Mouse (Mus musculus) CH12.LX (cell line): Measurements from ENCODE around the gene Dgkd. TPM values are rescaled to one million over a fixed set of nuclear protein-coding genes. Genes with fewer than 3 reads are reported as not detected.

ENCODE experiments used
- DNase-seq: peaks from one replicate; pipeline ENCODE4 v3.0.0-alpha.2; 2013; ENCODE audit errors: extremely low read depth
- H3K27ac ChIP-seq: 2 replicates; pipeline ENCODE4 v1.5.1; 2012; ENCODE audit warnings: low read depth, mild to moderate bottlenecking, control low read depth, moderate library complexity; ENCODE audit not compliant: insufficient read depth
- H3K27me3 ChIP-seq: replicated peaks from 2 replicates; pipeline ENCODE3; 2012; ENCODE audit warnings: inconsistent platforms
- H3K36me3 ChIP-seq, 2 experiments: replicated peaks in 1 of 2; 2 replicates each; pipeline versions ENCODE3 to v1.6.1; 2012; ENCODE audit warnings: inconsistent platforms in 1 of 2, low read length in 1 of 2, mild to moderate bottlenecking in 1 of 2, mixed read lengths in 1 of 2, moderate library complexity in 1 of 2; ENCODE audit not compliant: control insufficient read depth in 1 of 2, insufficient read depth in 1 of 2
- H3K4me1 ChIP-seq, 2 experiments: 2 replicates each; pipeline ENCODE4 v1.6.1; 2012; ENCODE audit warnings: inconsistent platforms in 1 of 2, moderate library complexity in 1 of 2; ENCODE audit not compliant: insufficient read depth in 2 of 2, control insufficient read depth in 1 of 2
- H3K4me2 ChIP-seq: 2 replicates; pipeline ENCODE4 v1.6.1; 2012; ENCODE audit warnings: low read depth, mild to moderate bottlenecking, control low read depth; ENCODE audit not compliant: poor library complexity, insufficient read depth, severe bottlenecking
- H3K4me3 ChIP-seq, 3 experiments: fragments of 150-350 bp in 1 of 3; sonication (generic) in 1 of 3; replicated peaks in 1 of 3; 2 replicates each; pipeline versions ENCODE3 to v1.5.1; 2011 to 2012; ENCODE audit warnings: low read depth in 2 of 3, low read length in 2 of 3, mild to moderate bottlenecking in 2 of 3, moderate library complexity in 2 of 3, control low read depth in 1 of 3, improper control_type of control experiment in 1 of 3, inconsistent platforms in 1 of 3, mixed read lengths in 1 of 3; ENCODE audit not compliant: poor library complexity in 1 of 3
- H3K79me2 ChIP-seq: replicated peaks from 2 replicates; pipeline ENCODE4 v1.6.1; 2012; ENCODE audit warnings: mild to moderate bottlenecking, moderate library complexity; ENCODE audit not compliant: control insufficient read depth, poor library complexity, insufficient read depth, severe bottlenecking; ENCODE audit errors: extremely low read depth
- H3K9ac ChIP-seq: 2 replicates; pipeline ENCODE4 v1.6.1; 2012; ENCODE audit warnings: low read depth, mild to moderate bottlenecking, control low read depth, moderate library complexity; ENCODE audit not compliant: insufficient read depth
- H3K9me3 ChIP-seq: replicated peaks from 2 replicates; pipeline ENCODE3; 2012; ENCODE audit warnings: low read length, inconsistent platforms, mixed read lengths
- NRF1 ChIP-seq: IDR thresholded peaks from 2 replicates; pipeline ENCODE4 v1.6.1; 2014; ENCODE audit warnings: low read depth, mild to moderate bottlenecking, inconsistent platforms, low read length, improper control_type of control experiment, moderate library complexity
- POLR2A ChIP-seq: IDR thresholded peaks from 2 replicates; pipeline ENCODE4 v1.6.1; 2011; ENCODE audit warnings: low read depth, mild to moderate bottlenecking, improper control_type of control experiment, low read length
- RAD21 ChIP-seq: IDR thresholded peaks from 2 replicates; pipeline ENCODE4 v1.6.1; 2011; ENCODE audit warnings: low read depth, mild to moderate bottlenecking, low read length, improper control_type of control experiment, moderate library complexity
- ZKSCAN1 ChIP-seq: IDR thresholded peaks from 2 replicates; pipeline ENCODE4 v1.6.1; 2012; ENCODE audit warnings: low read depth, inconsistent platforms, low read length, improper control_type of control experiment, borderline replicate concordance
- dilution Hi-C: fragments of 300-500 bp; cut with MboI; formaldehyde crosslinking; loops from 2 replicates; pipeline ENCODE4 v1.14.3; 2020; ENCODE audit warnings: low sequenced_read_pairs; ENCODE audit not compliant: extremely low pct_unique_long_range_greater_than_20kb, extremely low pct_ligation_motif_present
- in situ Hi-C: fragments of 300-500 bp; cut with MboI; formaldehyde crosslinking; loops from 3 replicates; pipeline ENCODE4 v1.14.3; 2019; ENCODE audit warnings: low sequenced_read_pairs, low pct_ligation_motif_present, low pct_unique_long_range_greater_than_20kb, mixed read lengths
- polyA plus RNA-seq: library from polyadenylated mRNA; unstranded; fragments of >175 nt; gene quantifications from 2 replicates; pipeline ENCODE4 v1.2.1, GENCODE M21; 2012; ENCODE audit warnings: low read depth; ENCODE audit not compliant: insufficient read length
- total RNA-seq, 2 experiments: library from RNA; depleted of rRNA; stranded (reverse); fragments of 300-350 nt in 1 of 2; fragments of >200 nt in 1 of 2; gene quantifications; 2 replicates each; pipeline ENCODE4 v1.2.3; 2012 to 2014

Gene Dgkd
- total and polyA plus RNA-seq, 3 experiments, result 57.5 to 89.9 (median 73.8) TPM

- H3K4me3 ChIP-seq, result no peak overlapping the region
- DNase-seq, result no peak
- no peak overlapping the region for H3K9ac ChIP-seq
- TF ChIP-seq POLR2A, result no peak
- TF ChIP-seq NRF1, result no peak
- TF ChIP-seq RAD21, result no peak
- no peak for TF ChIP-seq ZKSCAN1
- TF ChIP-seq, all 38 proteins: peak for 0
- no peaks in the 10 kb centered on the region for H3K4me1 ChIP-seq
- no peaks in the 10 kb centered on the region for H3K27me3 ChIP-seq
- H3K36me3 ChIP-seq, result peaks cover 47 to 84% of the 10 kb centered on the region in 2 experiments
- H3K79me2 ChIP-seq, result no peaks in the 10 kb centered on the region
- no peaks in the 10 kb centered on the region for H3K9me3 ChIP-seq
- dilution Hi-C loops, result no loop called here
- H3K27ac ChIP-seq, result no peak overlapping the region
- no peak overlapping the region for H3K4me2 ChIP-seq
- in situ Hi-C loops, result no loop called here
Observed at GRCm38 (mm10) chr1:87992716-87993115, 139.6 kb downstream of the Dgkd start.

Other genes starting within 250 kb of the Dgkd start
- gene Inpp5d, start 233.0 kb upstream of the Dgkd start, total RNA-seq (2012; rRNA removed), result 80.9 and 97.1 TPM in 2 replicates
- gene Inpp5d, start 233.0 kb upstream of the Dgkd start, total RNA-seq (2014; rRNA removed), result 106 and 112 TPM in 2 replicates
- gene Inpp5d, start 233.0 kb upstream of the Dgkd start, polyA plus RNA-seq, result 109 TPM in 2 replicates
- gene Atg16l1, start 97.4 kb upstream of the Dgkd start, total RNA-seq (2012; rRNA removed), result 19.9 and 22.9 TPM in 2 replicates
- 19.9 and 23.6 TPM in 2 replicates for gene Atg16l1, start 97.4 kb upstream of the Dgkd start, total RNA-seq (2014; rRNA removed)
- gene Atg16l1, start 97.4 kb upstream of the Dgkd start, polyA plus RNA-seq, result 20.6 and 21.6 TPM in 2 replicates
- 1.0 and 2.5 TPM in 2 replicates for gene Sag, start 49.6 kb upstream of the Dgkd start, total RNA-seq (2012; rRNA removed)
- 0.19 TPM in 1 of 2 replicates, not detected in the other for gene Sag, start 49.6 kb upstream of the Dgkd start, total RNA-seq (2014; rRNA removed)
- 0.45 and 2.0 TPM in 2 replicates for gene Sag, start 49.6 kb upstream of the Dgkd start, polyA plus RNA-seq
- 12.7 and 14.4 TPM in 2 replicates for gene Usp40, start 155.3 kb downstream of the Dgkd start, total RNA-seq (2012; rRNA removed)
- gene Usp40, start 155.3 kb downstream of the Dgkd start, total RNA-seq (2014; rRNA removed), result 15.4 and 16.9 TPM in 2 replicates
- gene Usp40, start 155.3 kb downstream of the Dgkd start, polyA plus RNA-seq, result 14.0 and 14.8 TPM in 2 replicates
- not detected in 2 replicates for gene Ugt1a10, start 202.1 kb downstream of the Dgkd start, total RNA-seq (2012; rRNA removed)
- not detected in 2 replicates for gene Ugt1a10, start 202.1 kb downstream of the Dgkd start, total RNA-seq (2014; rRNA removed)
- gene Ugt1a10, start 202.1 kb downstream of the Dgkd start, polyA plus RNA-seq, result not detected in 2 replicates
- gene Ugt1a9, start 217.5 kb downstream of the Dgkd start, total RNA-seq (2012; rRNA removed), result not detected in 2 replicates
- gene Ugt1a9, start 217.5 kb downstream of the Dgkd start, total RNA-seq (2014; rRNA removed), result not detected in 2 replicates
- not detected in 2 replicates for gene Ugt1a9, start 217.5 kb downstream of the Dgkd start, polyA plus RNA-seq
- not detected in 2 replicates for gene Ugt1a8, start 234.5 kb downstream of the Dgkd start, total RNA-seq (2012; rRNA removed)
- gene Ugt1a8, start 234.5 kb downstream of the Dgkd start, total RNA-seq (2014; rRNA removed), result not detected in 2 replicates
- not detected in 2 replicates for gene Ugt1a8, start 234.5 kb downstream of the Dgkd start, polyA plus RNA-seq
- gene Ugt1a7c, start 241.8 kb downstream of the Dgkd start, total RNA-seq (2012; rRNA removed), result 1.3 and 2.2 TPM in 2 replicates
- gene Ugt1a7c, start 241.8 kb downstream of the Dgkd start, total RNA-seq (2014; rRNA removed), result 11.1 and 11.4 TPM in 2 replicates
- 15.3 and 18.3 TPM in 2 replicates for gene Ugt1a7c, start 241.8 kb downstream of the Dgkd start, polyA plus RNA-seq
- 0.08 TPM in 1 of 2 replicates, not detected in the other for gene Ugt1a6b, start 250.0 kb downstream of the Dgkd start, total RNA-seq (2012; rRNA removed)
- 0.13 TPM in 1 of 2 replicates, not detected in the other for gene Ugt1a6b, start 250.0 kb downstream of the Dgkd start, total RNA-seq (2014; rRNA removed)
- 0.26 TPM in 1 of 2 replicates, not detected in the other for gene Ugt1a6b, start 250.0 kb downstream of the Dgkd start, polyA plus RNA-seq